Mouse (Mus musculus) bone marrow, adult 2 months (tissue): ENCODE measurements around the gene Dlst. TPM values are rescaled to one million over a fixed set of nuclear protein-coding genes. Genes with fewer than 3 reads are reported as not detected.
A peak's percentile ranks its signal among the peaks of the same experiment; 100 is the strongest.

Experiments
- H3K27ac ChIP-seq: fragments of 200-500 bp; 2 replicates; pipeline ENCODE4 v1.5.1; 2012; ENCODE audit warnings: low read depth, mild to moderate bottlenecking, control low read depth, inconsistent platforms, low read length; ENCODE audit not compliant: control insufficient read depth, poor library complexity, insufficient read depth
- H3K4me1 ChIP-seq: fragments of 200-500 bp; 2 replicates; pipeline ENCODE4 v1.6.1; 2011; ENCODE audit warnings: low read length; ENCODE audit not compliant: control insufficient read depth, insufficient read depth
- H3K4me3 ChIP-seq: fragments of 200-500 bp; replicated peaks from 2 replicates; pipeline ENCODE3; 2011; ENCODE audit warnings: mild to moderate bottlenecking, low read depth, low read length, control low read depth; ENCODE audit not compliant: control insufficient read depth
- CTCF ChIP-seq: fragments of 200-500 bp; IDR thresholded peaks from 2 replicates; pipeline ENCODE4 v1.5.1; 2011; ENCODE audit warnings: low read length, control low read depth; ENCODE audit not compliant: control insufficient read depth, insufficient read depth
- POLR2A ChIP-seq: fragments of 200-500 bp; IDR thresholded peaks from 2 replicates; pipeline ENCODE4 v1.6.1; 2011; ENCODE audit warnings: low read depth, mild to moderate bottlenecking, control low read depth, low read length, borderline replicate concordance; ENCODE audit not compliant: control insufficient read depth
- WGBS: fragments of 180-500 bp; shearing (Covaris S2); methylation state at CpG from one replicate; pipeline ENCODE4 v1.1.7; 2018; 5-methylcytosine and 5-hydroxymethylcytosine counted together
- polyA plus RNA-seq: library from polyadenylated mRNA; stranded (reverse); fragments of >200 nt; gene quantifications from 2 replicates; pipeline ENCODE4 v1.2.4, GENCODE M21; 2011; ENCODE audit warnings: low replicate concordance; ENCODE audit not compliant: missing spikeins, insufficient read depth, insufficient read length

Gene Dlst
- polyA plus RNA-seq, 1 experiment = 102 TPM

DNA sequence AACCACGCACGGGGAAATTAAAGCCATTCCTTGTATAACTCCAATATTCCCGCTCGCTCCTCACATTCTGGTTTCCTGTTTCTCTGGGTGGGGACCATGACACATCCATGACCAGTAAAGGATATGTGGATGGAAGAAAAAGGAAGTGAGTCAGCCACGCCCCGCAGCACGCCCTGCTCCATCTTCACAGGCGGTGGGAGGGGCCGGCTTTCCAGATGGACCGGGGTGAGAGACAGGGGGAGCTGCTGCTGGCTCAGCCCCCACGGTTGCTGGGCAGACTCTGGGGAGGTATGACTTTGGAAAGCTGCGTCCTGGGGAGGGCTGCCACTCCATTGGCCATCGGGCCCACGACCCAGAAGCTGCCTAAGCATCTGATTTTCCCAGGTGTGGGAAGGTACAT, 16.6 kb upstream of the Dlst start:
- peaks cover 3% of the 10 kb centered on the region; the same call in 1 of the 2 replicates for H3K4me1 ChIP-seq
- 31% methylated on average over 14 of the region's 14 CpGs for WGBS
- TF ChIP-seq POLR2A (no peak), CTCF (no peak)

DNA sequence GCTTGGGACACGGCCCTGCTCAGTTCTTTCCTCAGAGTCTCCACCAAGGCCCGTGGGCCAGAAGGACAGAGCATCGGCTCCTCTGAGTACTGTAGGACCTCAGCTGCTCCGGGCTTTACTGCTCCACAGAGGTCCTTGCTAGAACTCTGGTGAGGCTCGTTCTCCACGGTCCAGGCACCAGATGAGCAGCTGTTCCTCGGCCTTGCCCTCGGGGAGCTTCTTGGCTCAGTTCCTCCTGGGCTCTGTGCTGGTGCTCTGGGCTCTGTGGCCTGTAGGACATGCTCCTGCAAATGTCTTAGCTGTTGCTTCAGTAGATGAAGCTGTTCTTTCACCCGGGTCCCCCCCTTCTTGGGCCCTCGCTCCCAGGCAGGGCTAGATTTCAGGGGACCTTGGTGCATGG, 15.9 kb upstream of the Dlst start:
- H3K4me3 ChIP-seq = no peak overlapping the region
- H3K4me1 ChIP-seq = peaks cover 3% of the 10 kb centered on the region; the same call in 1 of the 2 replicates
- no peak for TF ChIP-seq CTCF
- TF ChIP-seq POLR2A = no peak
- 85% methylated on average over 10 of the region's 10 CpGs for WGBS
- no peak overlapping the region; the same call in 1 of the 2 replicates for H3K27ac ChIP-seq

More for the DNA sequence above, 16.6 kb upstream of the Dlst start:
- H3K27ac ChIP-seq = no peak overlapping the region
- H3K4me3 ChIP-seq = no peak overlapping the region

DNA sequence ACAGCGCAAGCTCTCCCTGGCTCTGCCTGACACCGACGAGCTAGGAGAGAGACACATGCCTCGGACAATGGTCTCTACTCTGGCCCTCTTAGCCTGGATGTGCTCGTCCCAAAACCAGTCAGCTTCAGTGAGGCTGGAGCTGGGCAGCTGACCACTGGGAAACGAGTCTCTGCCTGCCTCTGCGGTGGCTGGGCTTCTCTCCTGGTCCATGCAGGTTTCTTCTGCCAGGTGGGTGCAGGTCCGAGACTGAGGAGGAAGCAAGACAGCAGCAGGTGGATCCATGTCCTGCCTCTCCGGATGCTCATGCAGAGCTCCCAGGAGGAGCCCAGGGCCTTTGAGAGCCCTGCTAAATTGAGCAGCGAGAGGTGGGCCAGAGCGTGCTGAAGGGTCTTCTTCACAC, 15.5 kb upstream of the Dlst start:
- TF ChIP-seq CTCF (no peak), POLR2A (no peak)
- H3K4me3 ChIP-seq = no peak overlapping the region
- peaks cover 3% of the 10 kb centered on the region; the same call in 1 of the 2 replicates for H3K4me1 ChIP-seq
- no peak overlapping the region for H3K27ac ChIP-seq
- 86% methylated on average over 11 of the region's 11 CpGs for WGBS

DNA sequence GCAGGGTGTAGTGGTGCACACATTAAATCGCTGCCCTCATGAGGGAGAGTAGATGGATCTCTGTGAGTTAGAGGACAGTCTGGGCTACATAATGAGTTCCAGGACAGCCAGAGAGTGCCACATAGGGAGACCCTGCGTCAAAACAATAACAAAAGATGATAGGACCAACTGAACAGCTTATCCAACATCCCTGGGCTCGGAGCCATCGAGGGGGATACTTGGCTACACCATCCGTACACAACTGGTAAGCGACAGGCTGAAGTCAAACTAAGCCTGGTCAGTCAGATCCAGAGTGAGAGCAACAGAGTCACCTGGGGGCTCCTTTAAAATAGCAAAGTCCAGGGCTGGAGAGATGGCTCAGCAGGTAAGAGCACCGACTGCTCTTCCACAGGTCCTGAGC, 14.8 kb upstream of the Dlst start:
- no peak overlapping the region for H3K4me3 ChIP-seq
- no peak for TF ChIP-seq CTCF
- no peak for TF ChIP-seq POLR2A
- H3K27ac ChIP-seq = no peak overlapping the region
- peaks cover 3% of the 10 kb centered on the region; the same call in 1 of the 2 replicates for H3K4me1 ChIP-seq
- 88% methylated on average over 7 of the region's 7 CpGs for WGBS

DNA sequence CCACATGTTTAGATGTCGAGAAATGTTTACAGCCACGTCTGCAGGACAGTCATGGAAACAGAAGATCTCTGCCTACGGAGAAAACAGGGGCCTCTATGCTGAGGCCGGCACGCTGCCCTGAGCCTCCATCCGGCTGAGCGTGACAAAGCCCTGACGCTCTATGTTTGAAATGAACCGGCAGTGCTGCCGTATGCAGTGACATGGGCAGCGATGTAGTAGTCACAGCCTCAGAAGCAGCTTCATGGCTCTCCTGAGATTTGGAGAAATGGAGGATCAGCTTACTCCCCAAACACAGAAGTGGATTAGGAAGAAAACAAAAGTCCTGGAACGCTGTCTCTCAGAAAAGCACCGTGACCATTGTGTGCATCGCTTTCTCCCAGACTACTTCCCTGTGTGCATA, 9.6 kb upstream of the Dlst start:
- Histone ChIP-seq H3K4me1 (peaks cover 3% of the 10 kb centered on the region; the same call in 1 of the 2 replicates), H3K27ac (no peak overlapping the region), H3K4me3 (no peak overlapping the region)
- TF ChIP-seq POLR2A (no peak), CTCF (no peak)
- 89% methylated on average over 14 of the region's 14 CpGs for WGBS

DNA sequence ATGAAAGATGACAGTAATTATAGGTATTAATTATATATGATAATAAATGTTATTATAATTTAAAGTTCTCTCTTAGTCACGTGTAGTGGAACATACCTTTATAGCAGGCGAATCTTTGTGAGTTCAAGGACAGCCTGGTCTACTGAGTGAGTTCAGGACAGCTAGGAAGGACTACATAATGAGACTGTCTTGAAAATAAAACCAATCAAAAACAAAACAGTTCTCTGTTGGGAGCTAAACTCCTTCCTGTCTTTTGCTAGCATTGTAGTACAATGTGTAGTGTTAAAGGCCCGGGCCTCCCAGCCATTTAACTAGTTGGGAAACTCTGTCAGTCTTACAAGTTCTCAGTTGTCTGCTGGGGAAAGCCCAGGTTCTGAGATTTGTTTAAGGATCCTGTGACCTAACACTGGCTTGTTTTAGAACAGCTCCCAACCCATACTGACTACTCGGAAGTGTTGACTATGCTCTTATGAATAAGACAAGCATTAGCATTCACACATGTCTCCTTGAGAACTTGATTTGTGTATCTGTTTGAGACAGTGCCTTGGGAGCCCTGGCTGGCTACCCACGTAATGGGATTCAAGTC, 9.0 kb upstream of the Dlst start:
- H3K27ac ChIP-seq = no peak overlapping the region
- 87% methylated on average over 5 of the region's 5 CpGs for WGBS
- H3K4me1 ChIP-seq = peaks cover 3% of the 10 kb centered on the region
- no peak for TF ChIP-seq CTCF
- no peak for TF ChIP-seq POLR2A
- H3K4me3 ChIP-seq = no peak overlapping the region

DNA sequence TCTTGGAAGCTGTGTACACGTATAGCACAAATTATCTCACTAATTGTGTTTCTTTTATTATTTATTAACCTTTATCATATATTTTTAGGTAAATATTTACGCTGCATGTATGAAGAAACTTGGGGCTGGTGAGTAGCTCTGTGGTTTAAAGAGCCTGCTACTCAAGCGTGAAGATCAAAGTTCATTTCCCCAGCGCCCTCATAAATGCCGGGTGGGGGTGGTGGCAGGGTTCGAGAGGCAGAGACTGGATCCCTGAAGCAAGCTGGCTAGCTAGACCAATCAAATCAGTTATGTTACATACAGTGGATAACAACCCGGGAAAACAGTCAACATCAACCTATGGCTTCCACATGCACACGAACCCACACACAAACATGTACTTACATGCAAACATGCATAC, 7.5 kb upstream of the Dlst start:
- 80% methylated on average over 8 of the region's 8 CpGs for WGBS

DNA sequence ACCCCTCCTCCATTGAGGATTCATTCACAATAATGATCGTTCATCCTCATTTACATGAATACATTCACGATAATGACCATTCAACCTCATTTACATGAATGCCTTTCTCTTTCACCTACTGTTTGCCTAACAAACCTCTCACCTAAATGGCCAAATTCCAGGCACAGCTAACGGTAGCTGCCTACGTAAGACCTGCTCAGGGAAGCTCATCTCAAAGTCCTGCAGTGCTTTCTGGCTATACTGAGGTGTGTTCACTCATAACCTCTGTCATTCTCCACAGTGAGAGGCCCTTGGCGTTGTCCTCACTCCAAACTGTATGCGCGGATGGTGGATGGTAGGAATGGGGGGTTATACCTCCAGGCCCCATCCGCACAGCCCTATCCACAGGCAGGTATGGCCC, 5.8 kb upstream of the Dlst start:
- WGBS = 92% methylated on average over 8 of the region's 8 CpGs
- TF ChIP-seq POLR2A (no peak), CTCF (no peak)
- Histone ChIP-seq H3K4me3 (no peak overlapping the region), H3K4me1 (peaks cover 7% of the 10 kb centered on the region), H3K27ac (no peak overlapping the region)

More for the DNA sequence above, 7.5 kb upstream of the Dlst start:
- peaks cover 2% of the 10 kb centered on the region for H3K4me1 ChIP-seq
- no peak overlapping the region for H3K4me3 ChIP-seq
- no peak overlapping the region for H3K27ac ChIP-seq
- TF ChIP-seq CTCF (no peak), POLR2A (no peak)

DNA sequence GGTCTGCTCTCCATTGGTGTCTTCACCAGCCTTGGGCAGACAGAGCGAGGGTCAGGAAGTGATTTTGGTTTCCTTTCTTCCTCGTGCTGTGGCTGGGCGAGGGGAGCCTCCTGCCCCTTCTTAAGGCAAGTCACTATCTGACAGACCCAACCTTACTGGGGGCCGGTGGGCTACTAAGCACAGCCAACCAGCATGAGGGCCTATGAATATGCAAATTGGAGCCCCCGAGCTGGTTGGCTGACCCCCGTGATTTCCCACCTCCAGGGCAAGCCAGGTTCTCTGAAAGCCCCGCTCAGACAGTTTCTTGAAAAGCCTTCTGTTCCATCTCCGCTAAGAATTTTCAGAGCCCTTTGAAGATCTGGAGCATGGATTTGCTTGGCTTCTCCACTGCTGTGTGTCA, 4.3 kb upstream of the Dlst start:
- H3K27ac ChIP-seq = no peak overlapping the region
- WGBS = 14% methylated on average over 8 of the region's 8 CpGs
- H3K4me1 ChIP-seq = peaks cover 7% of the 10 kb centered on the region
- TF ChIP-seq CTCF = no peak
- no peak for TF ChIP-seq POLR2A
- peak overlapping the region; percentile 20 for H3K4me3 ChIP-seq
